Mouse (Mus musculus): ENCODE data around the gene Map1lc3a. TPM values are rescaled to one million over a fixed set of nuclear protein-coding genes. Genes with fewer than 3 reads are reported as not detected.
A peak's percentile ranks its signal among the peaks of the same experiment; 100 is the strongest.

The Map1lc3a gene
- 152 and 161 TPM in 2 replicates for polyA plus RNA-seq (2014; fragmentation: Nextera tagmentation; extraction: Ambion mirVana)

- WGBS, result under 1% methylated on average over 43 of the region's 47 CpGs
- peak; percentile 91 for ATAC-seq (ENCODE audit: low FRiP score)
- no peaks in the 10 kb centered on the region for H3K27me3 ChIP-seq (ENCODE audit: control insufficient read depth, insufficient read depth, low read length)
These were observed at the start of gene Map1lc3a for GRCm38 (mm10) chr2:155276195-155276594. Gene Map1lc3a, plus strand, starts transcription at chr2:155276297.

GRCm38 (mm10) chr2:155235746-155236361 lies 40.2 kb upstream of the Map1lc3a start:
- peak; percentile 46 for DNase-seq (ENCODE audit: low spot score)
- H3K9me3 ChIP-seq (ENCODE audit: control insufficient read depth, low read length), result no peaks in the 10 kb centered on the region
- ATAC-seq (ENCODE audit: low FRiP score), result peak; percentile 91
- H3K27ac ChIP-seq (ENCODE audit: low read depth, low read length), result peak overlapping the region; percentile 83
- H3K4me2 ChIP-seq (replicated peaks; ENCODE audit: low read depth, low read length), result peak overlapping the region; percentile 52
- no peaks in the 10 kb centered on the region for H3K36me3 ChIP-seq (ENCODE audit: control insufficient read depth, insufficient read depth, low read length)
- no peaks in the 10 kb centered on the region for H3K27me3 ChIP-seq (ENCODE audit: control insufficient read depth, insufficient read depth, low read length)
- peak overlapping the region; percentile 91 for H3K4me3 ChIP-seq (ENCODE audit: low read depth, low read length)
- H3K9ac ChIP-seq (ENCODE audit: low read depth, low read length), result peak overlapping the region; percentile 66; the same call in 1 of the 2 replicates
- WGBS, result 7% methylated on average over 13 of the region's 13 CpGs
- H3K4me1 ChIP-seq (replicated peaks; ENCODE audit: control insufficient read depth, insufficient read depth, low read length), result peaks cover 2% of the 10 kb centered on the region; the same call in 1 of the 2 replicates

More at GRCm38 (mm10) chr2:155276195-155276594, at the start of gene Map1lc3a:
- peak; percentile 97 for DNase-seq (ENCODE audit: low spot score)
- H3K4me1 ChIP-seq (replicated peaks; ENCODE audit: control insufficient read depth, insufficient read depth, low read length), result no peaks in the 10 kb centered on the region
- no peaks in the 10 kb centered on the region for H3K36me3 ChIP-seq (ENCODE audit: control insufficient read depth, insufficient read depth, low read length)
- H3K4me2 ChIP-seq (replicated peaks; ENCODE audit: low read depth, low read length), result peak within 1 kb of the TSS; percentile 77
- H3K9ac ChIP-seq (ENCODE audit: low read depth, low read length), result peak within 1 kb of the TSS; percentile 89
- peak within 1 kb of the TSS; percentile 93 for H3K4me3 ChIP-seq (ENCODE audit: low read depth, low read length)
- H3K9me3 ChIP-seq (ENCODE audit: control insufficient read depth, low read length), result no peaks in the 10 kb centered on the region
- peak within 1 kb of the TSS; percentile 63 for H3K27ac ChIP-seq (ENCODE audit: low read depth, low read length)

GRCm38 (mm10) chr2:155236362-155236992 lies 39.6 kb upstream of the Map1lc3a start, which contains the start of gene Dynlrb1:
Gene Dynlrb1, plus strand, starts transcription at chr2:155236533.
- DNase-seq (ENCODE audit: low spot score), result peak; percentile 99
- Histone ChIP-seq H3K9me3 (ENCODE audit: control insufficient read depth, low read length) (no peaks in the 10 kb centered on the region), H3K27me3 (ENCODE audit: control insufficient read depth, insufficient read depth, low read length) (no peaks in the 10 kb centered on the region), H3K4me2 (replicated peaks; ENCODE audit: low read depth, low read length) (peak within 1 kb of the TSS; percentile 55), H3K9ac (ENCODE audit: low read depth, low read length) (peak within 1 kb of the TSS; percentile 93), H3K36me3 (ENCODE audit: control insufficient read depth, insufficient read depth, low read length) (no peaks in the 10 kb centered on the region), H3K4me1 (replicated peaks; ENCODE audit: control insufficient read depth, insufficient read depth, low read length) (peaks cover 2% of the 10 kb centered on the region; the same call in 1 of the 2 replicates), H3K4me3 (ENCODE audit: low read depth, low read length) (peak within 1 kb of the TSS; percentile 91), H3K27ac (ENCODE audit: low read depth, low read length) (peak within 1 kb of the TSS; percentile 83)
- peak; percentile 100 for ATAC-seq (ENCODE audit: low FRiP score)
- WGBS, result under 1% methylated on average over 50 of the region's 50 CpGs

- DNase-seq (ENCODE audit: low spot score) (peak; percentile 12), ATAC-seq (ENCODE audit: low FRiP score) (no peak)
- H3K27ac ChIP-seq (ENCODE audit: low read depth, low read length), result no peak overlapping the region
- peak overlapping the region; percentile 93 for H3K9ac ChIP-seq (ENCODE audit: low read depth, low read length)
- H3K27me3 ChIP-seq (ENCODE audit: control insufficient read depth, insufficient read depth, low read length), result no peaks in the 10 kb centered on the region
- H3K4me1 ChIP-seq (replicated peaks; ENCODE audit: control insufficient read depth, insufficient read depth, low read length), result peaks cover 2% of the 10 kb centered on the region; the same call in 1 of the 2 replicates
- no peaks in the 10 kb centered on the region for H3K9me3 ChIP-seq (ENCODE audit: control insufficient read depth, low read length)
- peak overlapping the region; percentile 55 for H3K4me2 ChIP-seq (replicated peaks; ENCODE audit: low read depth, low read length)
- 24% methylated on average over 4 of the region's 4 CpGs for WGBS
- no peaks in the 10 kb centered on the region for H3K36me3 ChIP-seq (ENCODE audit: control insufficient read depth, insufficient read depth, low read length)
- H3K4me3 ChIP-seq (ENCODE audit: low read depth, low read length), result peak overlapping the region; percentile 91
These were observed 38.8 kb upstream of the Map1lc3a start for GRCm38 (mm10) chr2:155237276-155237675.

- H3K36me3 ChIP-seq (ENCODE audit: control insufficient read depth, insufficient read depth, low read length), result peaks cover 13% of the 10 kb centered on the region; the same call in 1 of the 2 replicates
- ATAC-seq (ENCODE audit: low FRiP score) (no peak), DNase-seq (ENCODE audit: low spot score) (no peak)
- H3K4me3 ChIP-seq (ENCODE audit: low read depth, low read length), result no peak overlapping the region
- no peak overlapping the region for H3K4me2 ChIP-seq (replicated peaks; ENCODE audit: low read depth, low read length)
- no peak overlapping the region for H3K9ac ChIP-seq (ENCODE audit: low read depth, low read length)
- no peaks in the 10 kb centered on the region for H3K27me3 ChIP-seq (ENCODE audit: control insufficient read depth, insufficient read depth, low read length)
- no peaks in the 10 kb centered on the region for H3K9me3 ChIP-seq (ENCODE audit: control insufficient read depth, low read length)
- H3K27ac ChIP-seq (ENCODE audit: low read depth, low read length), result no peak overlapping the region
- peaks cover 2% of the 10 kb centered on the region; the same call in 1 of the 2 replicates for H3K4me1 ChIP-seq (replicated peaks; ENCODE audit: control insufficient read depth, insufficient read depth, low read length)
- 78% methylated on average over 4 of the region's 4 CpGs for WGBS
These were observed 35.2 kb upstream of the Map1lc3a start for GRCm38 (mm10) chr2:155240915-155241314.

GRCm38 (mm10) chr2:155242296-155242855 lies 33.7 kb upstream of the Map1lc3a start:
- H3K36me3 ChIP-seq (ENCODE audit: control insufficient read depth, insufficient read depth, low read length), result peaks cover 21% of the 10 kb centered on the region
- 87% methylated on average over 7 of the region's 7 CpGs for whole genome bisulfite sequencing

GRCm38 (mm10) chr2:155246231-155246630 lies 29.9 kb upstream of the Map1lc3a start:
- Histone ChIP-seq H3K27me3 (ENCODE audit: control insufficient read depth, insufficient read depth, low read length) (no peaks in the 10 kb centered on the region), H3K36me3 (ENCODE audit: control insufficient read depth, insufficient read depth, low read length) (peaks cover 25% of the 10 kb centered on the region), H3K9ac (ENCODE audit: low read depth, low read length) (no peak overlapping the region), H3K4me1 (replicated peaks; ENCODE audit: control insufficient read depth, insufficient read depth, low read length) (no peaks in the 10 kb centered on the region), H3K4me3 (ENCODE audit: low read depth, low read length) (no peak overlapping the region), H3K9me3 (ENCODE audit: control insufficient read depth, low read length) (no peaks in the 10 kb centered on the region), H3K27ac (ENCODE audit: low read depth, low read length) (no peak overlapping the region), H3K4me2 (replicated peaks; ENCODE audit: low read depth, low read length) (no peak overlapping the region)
- DNase-seq (ENCODE audit: low spot score) (no peak), ATAC-seq (ENCODE audit: low FRiP score) (no peak)
- 96% methylated on average over 4 of the region's 4 CpGs for WGBS

More at GRCm38 (mm10) chr2:155242296-155242855, 33.7 kb upstream of the Map1lc3a start:
- Histone ChIP-seq H3K4me1 (replicated peaks; ENCODE audit: control insufficient read depth, insufficient read depth, low read length) (peaks cover 2% of the 10 kb centered on the region; the same call in 1 of the 2 replicates), H3K4me3 (ENCODE audit: low read depth, low read length) (no peak overlapping the region), H3K27ac (ENCODE audit: low read depth, low read length) (no peak overlapping the region), H3K9ac (ENCODE audit: low read depth, low read length) (no peak overlapping the region), H3K9me3 (ENCODE audit: control insufficient read depth, low read length) (no peaks in the 10 kb centered on the region), H3K27me3 (ENCODE audit: control insufficient read depth, insufficient read depth, low read length) (no peaks in the 10 kb centered on the region), H3K4me2 (replicated peaks; ENCODE audit: low read depth, low read length) (no peak overlapping the region)
- ATAC-seq (ENCODE audit: low FRiP score) (no peak), DNase-seq (ENCODE audit: low spot score) (no peak)

GRCm38 (mm10) chr2:155248206-155248605 lies 27.9 kb upstream of the Map1lc3a start:
- Histone ChIP-seq H3K4me2 (replicated peaks; ENCODE audit: low read depth, low read length) (no peak overlapping the region), H3K27ac (ENCODE audit: low read depth, low read length) (no peak overlapping the region), H3K4me1 (replicated peaks; ENCODE audit: control insufficient read depth, insufficient read depth, low read length) (no peaks in the 10 kb centered on the region), H3K27me3 (ENCODE audit: control insufficient read depth, insufficient read depth, low read length) (no peaks in the 10 kb centered on the region), H3K4me3 (ENCODE audit: low read depth, low read length) (no peak overlapping the region), H3K9ac (ENCODE audit: low read depth, low read length) (no peak overlapping the region), H3K9me3 (ENCODE audit: control insufficient read depth, low read length) (no peaks in the 10 kb centered on the region), H3K36me3 (ENCODE audit: control insufficient read depth, insufficient read depth, low read length) (peaks cover 23% of the 10 kb centered on the region)
- 96% methylated on average over 1 of the region's 1 CpGs for WGBS
- ATAC-seq (ENCODE audit: low FRiP score), result no peak
- no peak for DNase-seq (ENCODE audit: low spot score)
